Mouse (Mus musculus) midbrain, embryonic 15.5 days (tissue): ENCODE results near the gene Arhgef19. TPM values are rescaled to one million over a fixed set of nuclear protein-coding genes. Genes with fewer than 3 reads are reported as not detected.

ENCODE experiments used
- ATAC-seq: fragments of 200-750 bp; cut with Nextera tagmentation; replicated peaks from 2 replicates; pipeline ENCODE4 v1.8.0; 2017; ENCODE audit warnings: moderate TSS enrichment
- H3K27ac ChIP-seq: fragments of 300-500 bp; sonication (generic); 2 replicates; pipeline ENCODE4 v1.5.1; 2015; ENCODE audit warnings: mild to moderate bottlenecking, inconsistent platforms
- H3K27me3 ChIP-seq: fragments of 300-500 bp; sonication (generic); replicated peaks from 2 replicates; pipeline ENCODE4 v1.6.1; 2015; ENCODE audit warnings: inconsistent platforms
- H3K36me3 ChIP-seq: fragments of 300-500 bp; sonication (generic); replicated peaks from 2 replicates; pipeline ENCODE4 v1.6.1; 2015; ENCODE audit warnings: inconsistent platforms
- H3K4me1 ChIP-seq: fragments of 300-500 bp; sonication (generic); 2 replicates; pipeline ENCODE4 v1.6.1; 2015; ENCODE audit warnings: inconsistent platforms
- H3K4me2 ChIP-seq: fragments of 300-500 bp; sonication (generic); 2 replicates; pipeline ENCODE4 v1.6.1; 2015; ENCODE audit warnings: inconsistent platforms, mild to moderate bottlenecking, moderate library complexity
- H3K4me3 ChIP-seq: fragments of 300-500 bp; sonication (generic); 2 replicates; pipeline ENCODE4 v1.5.1; 2015; ENCODE audit warnings: mild to moderate bottlenecking, inconsistent platforms
- H3K9ac ChIP-seq: fragments of 300-500 bp; sonication (generic); 2 replicates; pipeline ENCODE4 v1.6.1; 2015; ENCODE audit warnings: mild to moderate bottlenecking, inconsistent platforms
- H3K9me3 ChIP-seq: fragments of 300-500 bp; sonication (generic); 2 replicates; pipeline ENCODE4 v1.6.1; 2016; ENCODE audit warnings: inconsistent platforms
- WGBS: fragments of 180-500 bp; shearing (Covaris S2); methylation state at CpG from one replicate; pipeline ENCODE4 v1.1.7; 2015; ENCODE audit warnings: mixed read lengths; 5-methylcytosine and 5-hydroxymethylcytosine counted together
- polyA plus RNA-seq: library from polyadenylated mRNA; unstranded; fragments of >200 nt; fragmentation: Nextera tagmentation; extraction: Ambion mirVana; gene quantifications from 2 replicates; pipeline ENCODE4 v1.2.1, GENCODE M21; 2015

The Arhgef19 gene
- polyA plus RNA-seq, 1 experiment from 2014 or later, result 1.0 TPM

- no peaks in the 10 kb centered on the region for H3K9me3 ChIP-seq
- no peaks in the 10 kb centered on the region for H3K36me3 ChIP-seq
- H3K4me2 ChIP-seq, result no peak overlapping the region
- H3K9ac ChIP-seq, result no peak overlapping the region
- peaks cover 4% of the 10 kb centered on the region for H3K27me3 ChIP-seq
- H3K27ac ChIP-seq, result no peak overlapping the region
- no peak overlapping the region for H3K4me3 ChIP-seq
- 77% methylated on average over 16 of the region's 16 CpGs for WGBS
- no peak for ATAC-seq
- no peaks in the 10 kb centered on the region for H3K4me1 ChIP-seq
These were observed 14.9 kb downstream of the Arhgef19 start for GRCm38 (mm10) chr4:141254234-141254633.

GRCm38 (mm10) chr4:141257440-141257839, 18.1 kb downstream of the Arhgef19 start:
- no peaks in the 10 kb centered on the region for H3K4me1 ChIP-seq
- H3K9ac ChIP-seq, result no peak overlapping the region
- no peaks in the 10 kb centered on the region for H3K27me3 ChIP-seq
- H3K4me3 ChIP-seq, result no peak overlapping the region
- no peak overlapping the region for H3K27ac ChIP-seq
- H3K4me2 ChIP-seq, result no peak overlapping the region
- H3K36me3 ChIP-seq, result no peaks in the 10 kb centered on the region
- ATAC-seq, result no peak
- no peaks in the 10 kb centered on the region for H3K9me3 ChIP-seq
- 68% methylated on average over 5 of the region's 5 CpGs for WGBS

DNA sequence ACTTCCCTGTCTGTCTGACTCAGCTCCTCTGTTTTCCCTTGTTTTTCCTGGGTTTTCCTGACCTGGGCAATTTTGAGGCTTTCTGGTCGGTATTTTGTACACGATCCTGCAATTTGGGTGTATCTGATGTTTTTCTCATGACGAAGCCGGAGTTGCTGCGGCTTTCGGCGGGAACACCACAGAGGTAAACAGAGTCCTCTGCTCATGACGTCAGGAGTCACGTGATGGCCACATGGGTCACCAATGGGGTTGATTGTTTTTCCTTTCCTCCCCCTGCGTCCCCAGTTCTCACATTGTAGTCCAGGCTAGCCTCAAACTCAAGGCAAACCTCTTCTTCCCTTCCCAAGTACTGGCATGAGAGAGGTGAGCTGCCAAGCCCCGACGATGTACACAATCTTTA, 20.1 kb downstream of the Arhgef19 start:
- no peaks in the 10 kb centered on the region for H3K27me3 ChIP-seq
- H3K27ac ChIP-seq, result no peak overlapping the region
- no peak overlapping the region for H3K4me3 ChIP-seq
- H3K36me3 ChIP-seq, result no peaks in the 10 kb centered on the region
- ATAC-seq, result no peak
- H3K4me2 ChIP-seq, result no peak overlapping the region
- no peaks in the 10 kb centered on the region for H3K9me3 ChIP-seq
- no peaks in the 10 kb centered on the region for H3K4me1 ChIP-seq
- H3K9ac ChIP-seq, result no peak overlapping the region
- 85% methylated on average over 12 of the region's 12 CpGs for WGBS

- Histone ChIP-seq H3K4me1 (no peaks in the 10 kb centered on the region), H3K27ac (no peak overlapping the region), H3K9ac (no peak overlapping the region), H3K27me3 (no peaks in the 10 kb centered on the region), H3K9me3 (no peaks in the 10 kb centered on the region), H3K4me2 (no peak overlapping the region), H3K4me3 (no peak overlapping the region), H3K36me3 (no peaks in the 10 kb centered on the region)
- WGBS, result 67% methylated on average over 16 of the region's 16 CpGs
- ATAC-seq, result no peak
These were observed 20.9 kb downstream of the Arhgef19 start for GRCm38 (mm10) chr4:141260007-141260723.

DNA sequence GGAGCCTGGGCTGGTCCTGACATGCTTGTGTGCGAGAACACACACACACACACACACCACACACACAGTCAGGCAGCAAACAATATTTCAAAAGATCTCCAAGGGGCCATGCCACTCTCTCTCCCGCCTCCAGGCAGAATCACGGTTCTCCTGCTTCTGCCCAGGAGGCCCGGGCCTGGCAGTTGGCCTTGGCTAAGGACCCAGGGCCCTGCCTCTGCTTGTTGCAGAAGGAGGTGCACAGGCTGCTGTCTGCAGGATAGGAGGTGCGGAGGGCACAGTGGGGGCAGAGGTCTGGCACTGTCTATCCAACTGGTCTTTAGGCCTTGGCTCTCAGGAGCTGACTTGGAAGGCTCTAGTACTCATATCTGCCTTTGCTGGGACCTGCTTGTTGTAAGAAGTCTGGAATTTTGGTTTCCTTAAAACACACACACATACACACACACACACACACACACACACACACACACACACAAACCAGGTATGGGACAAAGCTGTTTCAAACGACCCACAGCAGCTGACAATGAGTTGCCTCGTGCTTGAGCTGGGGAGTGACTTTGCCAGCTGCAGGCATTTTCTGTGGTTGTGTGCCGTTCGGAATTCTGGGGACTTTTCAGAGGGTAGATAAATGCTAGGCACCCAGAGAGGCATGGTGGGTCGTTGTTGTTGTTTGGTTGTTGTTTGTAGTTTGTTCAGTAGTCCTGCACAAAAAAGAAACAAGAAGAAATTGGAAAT, 23.8 kb downstream of the Arhgef19 start:
- no peak for ATAC-seq
- no peak overlapping the region for H3K4me3 ChIP-seq
- no peak overlapping the region for H3K9ac ChIP-seq
- no peaks in the 10 kb centered on the region for H3K27me3 ChIP-seq
- no peak overlapping the region for H3K27ac ChIP-seq
- 84% methylated on average over 10 of the region's 10 CpGs for WGBS
- no peaks in the 10 kb centered on the region for H3K9me3 ChIP-seq
- no peak overlapping the region for H3K4me2 ChIP-seq
- H3K4me1 ChIP-seq, result no peaks in the 10 kb centered on the region
- H3K36me3 ChIP-seq, result no peaks in the 10 kb centered on the region

- no peak overlapping the region for H3K4me2 ChIP-seq
- WGBS, result 93% methylated on average over 3 of the region's 3 CpGs
- H3K27ac ChIP-seq, result no peak overlapping the region
- no peak for ATAC-seq
- no peak overlapping the region for H3K4me3 ChIP-seq
- H3K9ac ChIP-seq, result no peak overlapping the region
- no peaks in the 10 kb centered on the region for H3K27me3 ChIP-seq
- H3K36me3 ChIP-seq, result no peaks in the 10 kb centered on the region
- no peaks in the 10 kb centered on the region for H3K4me1 ChIP-seq
- H3K9me3 ChIP-seq, result no peaks in the 10 kb centered on the region
These were observed 26.8 kb downstream of the Arhgef19 start for GRCm38 (mm10) chr4:141265979-141266637.

- no peaks in the 10 kb centered on the region for H3K36me3 ChIP-seq
- ATAC-seq, result no peak
- no peaks in the 10 kb centered on the region for H3K4me1 ChIP-seq
- H3K27me3 ChIP-seq, result no peaks in the 10 kb centered on the region; the same call in 1 of the 2 replicates
- no peak overlapping the region for H3K4me3 ChIP-seq
- H3K9ac ChIP-seq, result no peak overlapping the region
- 85% methylated on average over 3 of the region's 3 CpGs for WGBS
- no peak overlapping the region for H3K4me2 ChIP-seq
- no peaks in the 10 kb centered on the region for H3K9me3 ChIP-seq
- no peak overlapping the region for H3K27ac ChIP-seq
These were observed 28.0 kb downstream of the Arhgef19 start for GRCm38 (mm10) chr4:141267250-141267649.

- no peak for ATAC-seq
- H3K4me2 ChIP-seq, result no peak overlapping the region
- 37% methylated on average over 9 of the region's 9 CpGs for WGBS
- H3K9ac ChIP-seq, result no peak overlapping the region
- H3K9me3 ChIP-seq, result no peaks in the 10 kb centered on the region
- no peak overlapping the region for H3K4me3 ChIP-seq
- no peak overlapping the region for H3K27ac ChIP-seq
- H3K27me3 ChIP-seq, result peaks cover 3% of the 10 kb centered on the region; the same call in 1 of the 2 replicates
- H3K36me3 ChIP-seq, result no peaks in the 10 kb centered on the region
- H3K4me1 ChIP-seq, result no peaks in the 10 kb centered on the region
These were observed 28.5 kb downstream of the Arhgef19 start for GRCm38 (mm10) chr4:141267837-141268236.

DNA sequence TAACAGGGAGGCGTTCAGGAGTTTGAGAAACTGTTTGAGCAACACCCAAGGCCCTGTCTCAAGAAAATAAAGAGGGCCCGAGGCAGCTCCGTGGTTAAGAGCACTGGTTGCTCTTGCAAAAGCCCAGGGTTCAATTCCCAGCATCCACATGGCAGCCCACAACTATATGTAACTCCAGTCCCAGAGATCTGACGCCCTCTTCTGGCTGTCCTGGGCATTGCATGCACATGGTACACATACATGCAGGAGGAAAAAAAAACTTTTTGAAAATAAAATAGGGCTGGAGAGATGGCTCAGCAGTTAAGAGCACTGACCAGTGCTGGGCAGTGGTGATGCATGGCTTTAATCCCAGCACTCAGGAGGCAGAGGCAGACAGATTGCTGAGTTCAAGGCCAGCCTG, 29.1 kb downstream of the Arhgef19 start:
- Histone ChIP-seq H3K36me3 (no peaks in the 10 kb centered on the region), H3K4me3 (no peak overlapping the region), H3K27me3 (peaks cover 3% of the 10 kb centered on the region; the same call in 1 of the 2 replicates), H3K4me2 (no peak overlapping the region), H3K9ac (no peak overlapping the region), H3K9me3 (no peaks in the 10 kb centered on the region), H3K27ac (no peak overlapping the region), H3K4me1 (peaks cover 4% of the 10 kb centered on the region)
- 93% methylated on average over 4 of the region's 4 CpGs for WGBS
- ATAC-seq, result no peak

- Histone ChIP-seq H3K27me3 (peaks cover 3% of the 10 kb centered on the region; the same call in 1 of the 2 replicates), H3K4me3 (no peak overlapping the region), H3K27ac (no peak overlapping the region), H3K4me2 (no peak overlapping the region), H3K9ac (no peak overlapping the region), H3K4me1 (peaks cover 10% of the 10 kb centered on the region), H3K36me3 (no peaks in the 10 kb centered on the region), H3K9me3 (no peaks in the 10 kb centered on the region)
- 89% methylated on average over 6 of the region's 6 CpGs for WGBS
- no peak for ATAC-seq
These were observed 29.8 kb downstream of the Arhgef19 start for GRCm38 (mm10) chr4:141269080-141269479.

- Histone ChIP-seq H3K9ac (no peak overlapping the region), H3K27ac (no peak overlapping the region), H3K4me1 (peaks cover 21% of the 10 kb centered on the region), H3K4me2 (no peak overlapping the region), H3K9me3 (no peaks in the 10 kb centered on the region), H3K4me3 (no peak overlapping the region), H3K27me3 (peaks cover 3% of the 10 kb centered on the region; the same call in 1 of the 2 replicates), H3K36me3 (no peaks in the 10 kb centered on the region)
- 60% methylated on average over 15 of the region's 15 CpGs for WGBS
- no peak for ATAC-seq
These were observed 31.1 kb downstream of the Arhgef19 start for GRCm38 (mm10) chr4:141270201-141270940.

DNA sequence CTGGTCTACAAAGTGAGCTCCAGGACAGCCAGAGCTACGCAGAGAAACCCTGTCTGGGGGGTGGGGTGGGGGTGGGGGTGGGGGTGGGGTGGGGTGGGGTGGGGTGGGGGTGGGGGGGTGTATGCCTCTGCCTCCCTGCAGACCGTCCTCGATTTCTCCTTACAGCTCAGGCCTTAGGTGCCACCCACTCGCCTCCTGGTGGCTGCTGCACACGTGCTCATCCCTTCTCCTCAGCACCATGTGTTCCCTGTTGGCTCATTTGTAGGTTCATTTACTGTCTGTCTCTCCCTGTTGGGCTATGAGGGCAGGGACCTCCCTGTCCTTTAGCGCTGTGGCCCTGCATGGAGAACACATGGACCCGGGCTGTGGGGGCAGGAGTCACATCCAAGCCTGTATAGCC, 31.9 kb downstream of the Arhgef19 start:
- Histone ChIP-seq H3K36me3 (no peaks in the 10 kb centered on the region), H3K27me3 (peaks cover 3% of the 10 kb centered on the region; the same call in 1 of the 2 replicates), H3K9ac (no peak overlapping the region), H3K9me3 (no peaks in the 10 kb centered on the region), H3K4me3 (no peak overlapping the region), H3K4me2 (no peak overlapping the region), H3K4me1 (peaks cover 21% of the 10 kb centered on the region), H3K27ac (no peak overlapping the region)
- ATAC-seq, result no peak
- WGBS, result 82% methylated on average over 7 of the region's 7 CpGs
